Mouse (Mus musculus): ENCODE measurements at regions not wholly inside any gene's neighbourhood (a gene's known extent, or its start where the extent isn't known, plus 50 kb on each side); places are given as distances from the start of the nearest gene placed in this dataset.

GRCm38 (mm10) chr9:80688481-80689086 lies 223.3 kb upstream of the Impg1 start:
- DNase-seq (ENCODE audit: low spot score) = peak; percentile 2

GRCm38 (mm10) chr9:80683030-80683692 lies 217.9 kb upstream of the Impg1 start:
- DNase-seq (ENCODE audit: low spot score) = no peak

DNA sequence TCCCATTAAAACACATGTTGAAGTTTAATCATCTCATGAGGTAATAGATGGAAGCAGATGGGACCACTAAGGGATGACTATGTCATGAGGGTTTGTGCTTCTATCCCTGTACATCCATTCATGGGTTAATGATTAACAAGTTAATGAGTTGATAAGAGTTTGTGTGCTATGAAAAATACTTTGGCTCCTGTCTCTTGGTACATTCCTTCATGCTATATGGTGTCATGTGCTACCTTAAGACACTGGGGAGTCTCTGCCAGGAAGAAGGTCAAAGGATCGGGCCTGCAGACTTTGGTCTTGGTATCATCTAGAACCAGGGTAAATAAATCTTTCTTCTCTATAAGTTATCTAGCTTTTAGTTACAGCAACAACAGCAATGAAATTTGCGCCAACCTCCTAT lies 216.4 kb upstream of the Impg1 start:
- no peak for DNase-seq (ENCODE audit: low spot score)

DNA sequence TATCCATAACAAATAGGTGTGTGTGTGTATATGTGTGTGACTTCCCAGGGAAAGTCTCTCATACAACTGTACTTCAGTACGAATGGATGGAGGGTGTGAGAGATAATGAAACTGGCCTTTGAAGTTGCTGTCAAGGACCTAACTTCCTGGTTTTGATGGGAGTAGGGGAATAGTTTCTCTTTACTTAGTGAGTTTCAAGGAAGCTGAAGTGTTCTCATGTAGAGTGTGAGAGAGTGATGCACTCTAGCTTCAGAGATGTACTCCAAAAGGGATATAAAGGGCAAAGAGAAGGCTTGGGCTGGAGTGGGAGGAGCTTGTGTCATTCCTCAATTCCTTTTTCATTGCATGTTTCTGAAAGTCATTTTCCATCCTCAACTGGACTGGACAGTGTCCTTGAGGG lies 206.2 kb upstream of the Impg1 start:
- no peak for DNase-seq (ENCODE audit: low spot score)

DNA sequence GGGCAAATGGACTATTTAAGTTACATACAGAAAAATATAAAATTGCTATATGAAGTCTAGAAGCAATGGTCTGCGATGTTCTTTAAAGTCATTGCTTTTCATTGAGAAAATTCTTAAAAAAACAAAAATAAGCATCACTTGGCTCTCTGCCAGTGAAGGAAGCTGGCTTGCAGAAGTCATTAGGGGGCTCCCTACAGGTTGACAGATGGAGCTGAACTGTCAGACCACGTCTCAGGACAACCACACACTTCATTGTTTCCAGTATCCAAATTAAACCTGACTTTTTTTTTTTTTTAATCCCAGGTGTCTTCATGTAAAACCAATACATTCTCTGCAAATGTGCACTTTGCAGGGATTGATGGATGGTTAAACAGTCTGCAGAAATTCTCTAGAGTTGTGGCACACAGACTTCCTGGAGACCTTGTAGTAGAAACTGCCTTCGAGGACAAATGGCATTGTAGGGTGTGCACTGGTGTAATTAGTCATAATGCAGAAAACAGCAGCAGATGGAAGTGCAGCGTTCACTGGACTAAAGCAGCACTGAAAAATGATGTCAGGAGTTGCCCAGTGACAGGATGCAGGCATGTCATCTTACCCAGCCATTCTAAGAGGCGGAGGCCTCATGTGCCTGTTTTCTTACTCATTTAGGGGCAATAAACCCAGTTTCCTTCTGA lies 203.4 kb upstream of the Impg1 start:
- DNase-seq (ENCODE audit: low spot score) = no peak

GRCm38 (mm10) chr9:80658755-80659154 lies 193.5 kb upstream of the Impg1 start:
- no peak for DNase-seq (ENCODE audit: low spot score)

GRCm38 (mm10) chr9:80615114-80615513 lies 149.8 kb upstream of the Impg1 start:
- no peak for DNase-seq (ENCODE audit: low spot score)

DNA sequence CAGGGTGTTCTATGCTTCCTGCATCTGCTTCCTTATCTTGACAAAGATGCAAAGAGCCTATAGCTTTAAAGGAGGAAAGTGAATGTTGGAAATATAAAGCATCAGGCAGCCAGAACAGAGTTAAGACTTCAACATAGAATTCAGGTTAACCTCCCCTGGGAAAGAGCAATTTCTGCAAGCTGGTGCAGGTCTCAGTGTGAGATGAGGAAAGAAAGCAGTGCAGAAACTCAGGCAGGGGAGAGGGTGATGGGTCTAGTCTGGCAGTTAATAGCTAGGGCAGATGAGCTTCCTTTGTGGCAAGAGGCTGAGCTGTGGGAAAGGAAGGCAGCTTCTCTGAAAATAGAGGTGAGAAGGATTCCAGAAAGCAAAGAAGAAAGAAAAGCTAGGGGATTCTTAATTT lies 134.7 kb upstream of the Impg1 start:
- no peak for DNase-seq (ENCODE audit: low spot score)

DNA sequence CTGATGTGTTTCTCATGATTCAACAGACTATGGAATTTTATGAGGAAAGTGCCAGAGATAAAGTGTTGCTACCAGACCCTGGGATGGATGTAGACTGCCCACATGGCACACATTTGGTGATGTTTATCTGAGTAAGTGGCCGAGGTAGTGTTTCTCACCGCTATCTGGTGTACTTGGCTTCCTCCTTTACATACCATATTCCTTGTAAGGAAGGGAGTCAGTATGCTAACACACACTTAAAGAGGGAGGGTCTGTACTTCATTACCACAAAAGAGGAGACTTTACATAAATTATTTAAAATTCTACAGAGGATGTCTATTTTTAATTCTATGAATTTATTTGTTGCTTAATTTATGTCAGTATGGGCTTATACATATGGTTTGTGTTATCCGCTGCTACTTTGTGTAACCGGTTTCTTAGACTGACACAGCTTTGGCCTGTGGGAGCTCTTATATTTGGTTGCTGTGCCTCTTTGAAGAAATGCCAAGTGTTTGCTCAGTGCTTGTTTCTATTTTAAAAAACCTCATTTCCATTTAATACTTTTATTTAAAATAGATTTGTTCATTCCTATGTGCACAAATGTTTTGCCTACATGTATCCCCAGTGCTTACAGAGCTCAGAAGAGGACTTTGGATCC lies 100.2 kb upstream of the Impg1 start:
- no peak for DNase-seq (ENCODE audit: low spot score)

DNA sequence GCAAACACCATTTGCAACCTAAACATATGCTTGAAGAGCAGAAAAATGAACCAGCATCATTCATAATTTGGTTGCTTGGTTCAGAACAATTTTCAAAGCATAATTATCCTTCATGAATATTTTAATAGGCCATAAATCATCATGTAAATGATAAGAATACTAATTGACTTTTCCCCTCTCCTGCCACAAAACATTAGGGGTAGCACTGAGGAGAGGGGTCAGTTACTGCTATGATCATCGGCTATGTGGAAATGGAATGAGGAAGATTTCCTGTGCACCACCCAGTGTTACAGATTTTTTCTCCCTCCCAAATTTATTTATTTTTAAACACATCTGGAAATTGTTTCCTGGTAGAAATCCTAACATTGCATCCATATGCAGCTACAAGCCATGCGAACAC lies 98.4 kb upstream of the Impg1 start:
- no peak for DNase-seq (ENCODE audit: low spot score)

DNA sequence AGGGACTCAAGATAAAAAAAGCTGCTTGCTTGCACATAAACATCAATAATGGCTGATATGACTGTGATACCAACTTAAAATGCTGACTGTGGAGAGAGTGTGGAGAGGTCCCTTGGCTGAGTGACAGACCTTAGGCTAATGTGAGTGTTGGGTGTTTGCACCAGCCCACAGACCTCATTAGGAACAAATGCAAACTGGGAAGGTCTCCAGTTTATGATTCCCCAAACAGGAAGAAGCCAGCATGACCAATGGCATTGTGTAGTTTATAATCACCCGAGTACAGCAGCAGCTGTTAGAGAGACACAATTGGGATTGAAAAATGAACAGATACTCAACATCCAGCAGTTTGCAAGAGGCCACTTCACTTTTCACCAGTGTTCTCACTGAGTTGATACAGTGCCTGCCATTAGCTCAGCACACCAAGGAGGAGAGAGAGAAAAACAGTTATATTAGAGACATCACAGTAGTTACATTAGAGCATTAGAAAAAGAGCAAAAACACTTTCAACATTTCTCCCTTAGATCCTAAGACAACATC lies 90.3 kb upstream of the Impg1 start:
- no peak for DNase-seq (ENCODE audit: low spot score)

Measured in heart, adult 8-10 months (tissue).